Mouse (Mus musculus): ENCODE measurements around the gene Farp1.
A peak's percentile ranks its signal among the peaks of the same experiment; 100 is the strongest.

The Farp1 gene

DNA sequence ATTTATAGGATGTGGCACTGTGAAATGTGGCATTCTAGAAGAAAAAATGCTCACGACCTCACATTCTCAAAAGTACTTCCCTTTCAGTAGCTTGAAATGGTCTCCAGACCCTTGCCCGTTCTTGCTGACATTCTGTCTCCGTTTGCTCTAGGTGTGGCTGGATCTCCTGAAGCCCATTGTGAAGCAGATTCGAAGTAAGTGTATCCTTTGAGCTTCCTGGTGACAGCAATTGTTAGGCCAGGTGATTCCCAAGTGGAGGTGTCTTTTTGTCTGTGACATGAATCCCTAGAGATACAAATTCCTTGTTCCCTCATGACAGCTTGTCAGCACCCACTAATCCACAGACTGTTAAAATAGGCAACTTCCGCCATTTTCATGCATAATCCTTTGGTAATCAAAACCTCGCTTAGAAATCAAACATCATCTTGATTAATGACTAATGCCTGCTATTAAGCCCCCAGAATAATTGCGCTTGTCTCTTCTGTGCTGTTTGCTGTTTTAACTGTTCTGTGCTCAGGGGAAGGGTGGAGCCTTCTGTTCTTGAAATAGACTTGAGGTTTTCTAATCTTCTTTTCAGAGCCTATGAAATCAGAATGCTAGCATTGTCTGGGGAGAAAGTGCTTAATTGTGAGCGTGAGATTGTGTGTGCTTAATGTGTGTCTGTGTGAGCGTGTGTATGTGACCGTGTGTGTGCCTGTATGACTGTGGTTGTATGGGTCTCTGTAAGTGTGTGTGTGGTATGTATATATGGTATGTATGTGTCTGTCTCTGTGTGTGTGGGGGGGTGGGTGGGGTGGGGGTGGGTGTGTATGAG lies 184.4 kb downstream of the Farp1 start:
- no peak for DNase-seq (ENCODE audit: low spot score in 2 of 2)

- no peak for DNase-seq (ENCODE audit: low spot score in 2 of 2)
These were observed 185.0 kb downstream of the Farp1 start for GRCm38 (mm10) chr14:121220040-121220322.

DNA sequence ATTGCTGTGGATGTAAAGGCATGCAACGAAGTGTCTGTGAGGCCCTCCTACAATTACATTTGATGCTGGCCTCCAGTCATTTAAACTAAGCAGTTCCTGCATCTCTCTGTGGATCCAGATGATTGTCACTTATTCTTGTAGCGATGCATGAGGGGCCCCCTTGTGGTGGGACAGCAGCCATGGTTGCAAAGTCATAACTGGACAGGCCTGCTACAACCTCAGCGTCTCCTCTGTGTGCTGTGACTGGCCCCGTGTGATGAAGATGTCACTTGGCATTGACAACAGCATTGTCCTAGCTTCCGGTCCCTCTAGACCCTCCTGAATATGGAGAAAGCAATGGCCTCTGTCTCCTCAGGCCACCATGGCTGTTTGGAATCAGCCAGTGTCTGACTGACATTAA lies 185.7 kb downstream of the Farp1 start:
- peak in 1 of 2 experiments; percentile 43 for DNase-seq (ENCODE audit: low spot score in 2 of 2)

GRCm38 (mm10) chr14:121225804-121226203 lies 190.8 kb downstream of the Farp1 start:
- no peak for DNase-seq (ENCODE audit: low spot score in 2 of 2)

DNA sequence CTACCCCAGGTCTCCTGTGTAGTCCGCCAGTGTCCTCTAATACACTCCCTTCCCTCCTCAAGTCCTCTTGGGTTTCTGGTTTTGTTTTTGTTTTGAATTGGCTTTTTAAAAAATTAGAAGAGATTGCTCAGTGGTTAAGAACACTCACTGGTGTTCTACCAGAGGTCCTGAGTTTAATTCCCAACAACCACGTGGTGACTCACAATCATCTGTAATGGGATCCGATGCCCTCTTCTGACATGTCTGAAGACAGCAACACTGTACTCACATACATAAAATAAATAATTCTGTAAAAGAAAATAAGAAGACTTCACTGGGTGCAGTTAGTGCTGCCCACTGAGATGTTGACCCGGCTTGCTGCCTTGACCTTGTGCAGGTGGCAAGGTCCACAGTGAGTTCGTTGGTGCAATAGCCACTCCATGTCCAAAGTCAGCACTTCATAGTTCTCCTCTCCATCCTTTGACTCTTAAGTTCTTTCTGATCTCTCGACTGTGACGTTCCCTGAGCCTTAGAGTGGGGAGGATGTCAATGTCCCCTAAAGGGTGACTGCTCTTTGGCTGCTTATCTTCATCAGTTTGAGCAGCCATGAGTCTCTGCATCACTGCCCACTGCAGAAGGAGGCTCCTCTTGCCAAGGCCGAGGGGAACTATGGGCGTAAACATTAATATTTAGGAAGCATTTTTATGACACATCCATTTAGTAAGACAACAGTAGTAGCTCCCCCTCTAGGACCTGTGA lies 194.2 kb downstream of the Farp1 start:
- DNase-seq (ENCODE audit: low spot score in 2 of 2), result no peak

GRCm38 (mm10) chr14:121231232-121231631 lies 196.2 kb downstream of the Farp1 start:
- DNase-seq (ENCODE audit: low spot score in 2 of 2), result no peak

- no peak for DNase-seq (ENCODE audit: low spot score in 2 of 2)
These were observed 199.8 kb downstream of the Farp1 start for GRCm38 (mm10) chr14:121234741-121235307.

DNA sequence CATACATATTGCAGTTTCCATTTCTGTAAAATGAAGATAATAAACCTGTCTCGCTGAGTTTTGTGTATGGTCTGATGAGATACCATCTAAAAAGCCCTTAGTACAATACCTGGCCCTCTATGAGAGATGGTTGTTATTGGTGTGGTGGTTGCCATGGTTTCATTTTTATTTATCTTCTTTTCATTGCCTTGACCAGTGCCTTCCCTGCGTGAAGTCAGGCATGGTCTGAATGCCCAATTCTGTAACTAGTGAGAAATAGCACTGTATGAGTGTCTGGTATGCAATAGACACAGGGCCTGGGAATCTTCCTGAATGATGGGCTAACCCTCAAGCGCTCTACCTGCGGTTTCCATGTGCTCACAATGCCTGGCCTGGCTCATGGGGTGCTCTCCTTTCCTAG lies 201.7 kb downstream of the Farp1 start:
- DNase-seq (ENCODE audit: low spot score in 2 of 2), result no peak

DNA sequence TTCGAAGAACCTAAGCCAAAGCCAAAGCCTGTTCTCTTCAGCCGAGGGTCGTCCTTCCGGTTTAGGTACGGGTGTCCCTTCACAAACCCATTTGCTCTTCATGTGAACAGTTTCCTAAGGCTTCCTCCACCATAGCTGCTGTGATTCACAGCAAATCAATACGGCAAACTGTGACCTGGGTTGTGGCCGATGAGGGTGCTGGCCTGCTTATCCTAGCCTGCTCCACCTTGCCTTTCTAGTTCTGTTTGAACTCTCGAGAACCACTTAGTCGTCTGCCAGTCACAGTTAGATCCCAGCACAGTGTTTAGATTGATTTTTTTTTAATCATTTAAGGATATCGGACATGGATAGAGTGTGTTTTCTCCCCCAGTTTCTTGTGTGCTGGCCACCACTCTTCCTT lies 203.7 kb downstream of the Farp1 start:
- no peak for DNase-seq (ENCODE audit: low spot score in 2 of 2)

DNA sequence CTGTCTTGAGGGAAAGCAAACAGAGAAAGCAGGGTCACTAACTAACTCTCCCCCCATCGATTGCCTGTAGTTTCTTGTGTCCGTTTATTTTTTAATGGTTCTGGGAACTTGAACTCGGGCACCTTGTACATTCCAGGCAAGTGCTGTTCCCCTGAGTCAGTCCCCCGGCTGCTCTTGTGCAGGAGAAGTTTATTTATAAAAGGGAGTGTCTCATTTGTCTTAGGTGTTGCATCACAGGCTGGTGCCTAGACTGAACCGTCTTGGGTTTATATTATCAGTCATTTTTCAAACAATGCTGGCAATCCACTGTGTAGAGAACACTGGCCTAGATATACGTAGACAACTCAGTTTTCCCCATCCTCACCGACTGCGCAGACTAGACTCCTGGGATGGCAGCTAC lies 204.4 kb downstream of the Farp1 start:
- DNase-seq (ENCODE audit: low spot score in 2 of 2), result no peak

GRCm38 (mm10) chr14:121244104-121244503 lies 209.1 kb downstream of the Farp1 start:
- no peak for DNase-seq (ENCODE audit: low spot score in 2 of 2)

DNA sequence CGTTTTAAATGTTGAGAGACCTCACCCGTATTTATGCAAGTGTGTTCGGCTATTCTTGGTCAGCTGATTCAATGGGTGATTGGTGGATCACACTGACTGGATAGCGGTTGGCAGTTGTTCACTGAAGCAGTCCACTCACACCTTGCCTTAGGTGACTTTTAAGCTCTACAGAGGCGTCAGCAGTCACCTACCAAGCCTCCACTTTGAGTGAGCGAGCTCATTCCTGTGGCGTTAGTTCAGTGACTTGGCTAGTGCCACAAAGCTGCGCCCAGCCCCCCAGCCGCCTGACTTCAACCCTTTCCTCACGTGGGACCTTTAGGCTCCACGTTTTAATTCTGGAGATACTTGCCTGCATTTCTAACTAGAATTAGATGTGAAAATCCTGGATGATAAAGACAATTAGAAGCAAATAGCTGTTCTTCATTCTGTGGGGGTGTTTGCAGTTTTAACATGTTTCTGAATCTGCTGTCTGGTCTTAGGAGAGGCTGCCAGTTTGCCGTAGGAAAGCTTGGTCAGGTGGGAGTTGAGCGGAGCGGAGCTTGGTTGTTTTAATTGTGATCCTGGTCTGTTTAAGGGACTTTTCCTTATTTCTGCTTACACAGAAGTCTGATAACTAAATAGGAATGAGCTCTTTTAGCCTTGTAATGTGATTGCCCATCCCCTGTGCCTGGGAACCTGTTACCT lies 211.2 kb downstream of the Farp1 start:
- DNase-seq (ENCODE audit: low spot score in 2 of 2), result no peak

GRCm38 (mm10) chr14:121247287-121247686 lies 212.3 kb downstream of the Farp1 start:
- no peak for DNase-seq (ENCODE audit: low spot score in 2 of 2)

GRCm38 (mm10) chr14:121248346-121248745 lies 213.3 kb downstream of the Farp1 start:
- no peak for DNase-seq (ENCODE audit: low spot score in 2 of 2)

DNA sequence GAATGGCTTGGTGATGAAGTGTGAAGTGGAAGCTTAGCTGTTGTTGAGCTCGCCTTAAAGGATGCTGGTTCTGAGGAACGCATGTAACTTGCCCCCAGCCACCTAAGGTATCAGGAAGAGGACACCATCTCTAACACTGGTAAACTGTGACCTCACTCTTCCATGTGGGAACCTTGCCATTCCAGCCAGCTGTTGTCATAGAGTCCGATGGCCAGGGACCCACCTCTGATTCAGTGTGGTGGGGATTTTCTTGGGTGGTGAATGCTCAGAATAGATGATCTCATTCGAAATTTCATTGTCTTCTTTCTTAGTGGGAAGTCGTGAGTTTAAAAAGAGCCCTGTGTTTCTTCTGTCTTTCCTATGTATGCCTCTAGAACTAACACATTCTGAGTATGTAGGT lies 216.1 kb downstream of the Farp1 start:
- no peak for DNase-seq (ENCODE audit: low spot score in 2 of 2)

GRCm38 (mm10) chr14:121251708-121252107 lies 216.7 kb downstream of the Farp1 start:
- DNase-seq (ENCODE audit: low spot score in 2 of 2), result no peak

DNA sequence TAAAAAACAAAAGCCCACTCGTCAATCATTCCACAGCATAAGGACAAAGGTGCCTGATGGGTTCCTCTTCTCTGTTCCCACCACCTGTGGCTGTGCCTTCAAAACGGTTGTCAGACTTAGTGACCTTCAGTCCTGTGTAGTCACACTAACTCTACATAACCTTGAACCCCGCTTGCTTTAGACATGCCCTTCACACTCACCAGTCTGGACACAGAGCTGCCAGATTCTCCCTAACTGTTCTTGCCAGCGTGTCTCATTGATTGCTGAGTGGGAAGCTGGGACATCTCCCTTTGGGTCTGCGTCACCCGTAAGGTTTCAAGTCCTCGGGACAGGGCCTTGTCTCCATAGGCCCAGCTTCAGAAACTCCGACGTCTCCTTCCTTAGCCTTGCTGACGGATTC lies 217.5 kb downstream of the Farp1 start:
- no peak for DNase-seq (ENCODE audit: low spot score in 2 of 2)

GRCm38 (mm10) chr14:121254869-121255268 lies 219.9 kb downstream of the Farp1 start:
- DNase-seq (ENCODE audit: low spot score in 2 of 2), result no peak

DNA sequence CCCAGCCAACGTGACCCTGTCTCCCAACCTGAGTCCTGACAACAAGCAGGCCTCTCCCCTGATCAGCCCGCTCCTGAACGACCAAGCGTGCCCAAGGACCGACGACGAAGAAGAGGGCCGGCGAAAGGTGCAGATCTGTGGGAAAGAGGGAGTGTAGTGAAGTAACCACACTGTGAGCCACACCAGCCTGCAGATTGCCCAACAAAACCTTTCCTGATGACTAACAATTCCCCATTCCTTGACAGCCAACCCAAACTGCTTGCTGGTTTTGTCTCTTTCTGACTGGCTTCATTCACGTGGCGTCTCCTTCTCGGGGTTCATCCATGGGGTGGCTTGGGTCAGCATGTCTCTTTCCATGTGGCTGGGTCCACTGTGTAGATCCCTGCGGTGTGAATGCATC lies 220.5 kb downstream of the Farp1 start:
- no peak for DNase-seq (ENCODE audit: low spot score in 2 of 2)

DNA sequence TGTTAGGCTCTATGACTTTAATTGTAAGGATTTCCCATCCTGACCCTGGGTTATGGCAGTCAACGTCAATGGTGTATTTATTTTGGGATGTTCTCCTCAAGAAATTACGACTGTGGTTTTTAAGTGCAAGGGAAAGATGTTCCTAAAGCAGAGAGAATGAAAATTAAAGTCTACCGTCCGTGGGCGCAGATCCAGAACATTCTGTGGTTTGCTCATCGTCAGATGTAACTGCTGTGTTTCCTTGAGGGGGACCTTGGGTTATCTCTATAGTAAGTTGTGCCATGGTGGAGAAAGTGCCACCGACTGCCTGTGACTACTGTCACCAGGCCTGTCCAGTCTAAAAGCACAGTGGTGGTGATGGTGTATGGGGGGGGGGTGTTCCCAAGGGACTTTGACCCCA lies 221.9 kb downstream of the Farp1 start:
- no peak for DNase-seq (ENCODE audit: low spot score in 2 of 2)

DNA sequence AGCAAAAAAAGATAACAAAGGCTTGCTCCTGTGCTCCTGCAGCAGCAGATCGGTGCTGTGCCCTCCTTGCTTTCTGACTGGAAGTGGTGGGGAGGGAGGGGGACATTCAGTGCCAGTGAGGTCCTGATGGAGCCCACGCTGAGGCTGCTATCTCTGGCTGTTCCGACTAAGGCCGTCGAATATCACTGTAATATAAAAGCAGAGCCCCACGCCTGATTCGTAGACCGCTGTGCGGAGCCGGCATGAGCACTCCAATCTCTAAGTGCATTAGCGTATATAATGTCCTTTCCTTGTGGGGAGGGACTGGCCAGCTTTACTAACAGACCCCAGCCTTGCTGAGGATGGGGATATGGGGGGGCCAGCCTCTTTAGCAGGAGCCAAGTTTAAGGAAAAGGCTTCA lies 224.3 kb downstream of the Farp1 start:
- no peak for DNase-seq (ENCODE audit: low spot score in 2 of 2)

DNA sequence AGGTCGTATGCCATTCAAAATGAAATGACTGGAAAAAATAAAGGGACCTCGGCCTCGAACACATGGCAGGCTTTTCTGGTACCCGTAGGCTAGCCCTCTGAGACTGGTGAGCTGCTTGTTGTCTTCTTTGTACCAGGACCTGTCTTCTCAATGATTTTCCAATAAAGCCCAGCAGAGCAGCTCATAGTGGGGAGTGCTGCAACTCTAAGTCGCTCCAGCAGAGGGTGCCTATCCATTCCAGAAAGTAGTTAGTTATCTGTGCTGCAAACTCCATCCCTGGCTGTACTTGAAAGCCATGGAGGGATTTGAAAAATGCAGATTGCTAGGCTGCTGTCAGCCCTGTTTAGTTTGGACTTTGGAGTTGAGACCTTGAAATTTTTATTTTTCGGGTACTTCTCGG lies 224.8 kb downstream of the Farp1 start:
- DNase-seq (ENCODE audit: low spot score in 2 of 2), result peak in 1 of 2 experiments; percentile 62

All from spleen, postnatal 10 days (tissue).